Mouse (Mus musculus) cortical plate, adult 2 months (tissue): ENCODE data around the gene Ctu2.

Source experiments
- CTCF ChIP-seq: fragments of 200-500 bp; IDR thresholded peaks from 2 replicates; pipeline ENCODE4 v1.5.1; 2011; ENCODE audit warnings: mild to moderate bottlenecking, control low read depth, low read length; ENCODE audit not compliant: insufficient read depth; ENCODE audit errors: extremely low read depth
- POLR2A ChIP-seq: fragments of 200-500 bp; IDR thresholded peaks from 2 replicates; pipeline ENCODE4 v1.6.1; 2011; ENCODE audit warnings: mild to moderate bottlenecking, low read length, control low read depth; ENCODE audit not compliant: insufficient read depth; ENCODE audit errors: extremely low read depth

DNA sequence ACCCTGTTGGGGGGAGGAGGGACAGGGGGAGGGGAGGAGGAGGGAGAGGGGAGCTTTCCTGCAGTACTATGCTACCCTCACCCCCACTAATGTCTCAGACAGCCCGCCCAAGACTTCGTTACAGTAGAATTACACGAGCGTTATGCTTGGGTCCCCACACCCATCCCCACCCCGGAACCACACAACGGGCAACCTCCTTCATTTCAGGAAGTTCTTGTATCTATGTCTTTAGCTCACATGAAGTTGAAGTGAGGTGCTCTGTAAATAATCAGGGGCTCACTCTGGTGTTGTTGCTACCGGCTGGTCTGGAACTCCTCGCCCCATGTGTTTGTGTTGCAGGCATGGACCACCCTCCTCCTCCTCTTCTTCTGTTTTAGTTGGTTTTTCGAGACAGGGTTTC, 47.8 kb upstream of the Ctu2 start:
- TF ChIP-seq CTCF (no peak), POLR2A (no peak)
